Mouse (Mus musculus): Measurements from ENCODE around the gene Trim23. TPM values are rescaled to one million over a fixed set of nuclear protein-coding genes. Genes with fewer than 3 reads are reported as not detected.
"Not testable (repeated sequence)": the region's sequence is repeated elsewhere in the genome, so short reads cannot be mapped to it uniquely, and the experiment has no call there.

The Trim23 gene
- polyA plus RNA-seq, 1 experiment from 2014 or later, result 7.1 TPM

DNA sequence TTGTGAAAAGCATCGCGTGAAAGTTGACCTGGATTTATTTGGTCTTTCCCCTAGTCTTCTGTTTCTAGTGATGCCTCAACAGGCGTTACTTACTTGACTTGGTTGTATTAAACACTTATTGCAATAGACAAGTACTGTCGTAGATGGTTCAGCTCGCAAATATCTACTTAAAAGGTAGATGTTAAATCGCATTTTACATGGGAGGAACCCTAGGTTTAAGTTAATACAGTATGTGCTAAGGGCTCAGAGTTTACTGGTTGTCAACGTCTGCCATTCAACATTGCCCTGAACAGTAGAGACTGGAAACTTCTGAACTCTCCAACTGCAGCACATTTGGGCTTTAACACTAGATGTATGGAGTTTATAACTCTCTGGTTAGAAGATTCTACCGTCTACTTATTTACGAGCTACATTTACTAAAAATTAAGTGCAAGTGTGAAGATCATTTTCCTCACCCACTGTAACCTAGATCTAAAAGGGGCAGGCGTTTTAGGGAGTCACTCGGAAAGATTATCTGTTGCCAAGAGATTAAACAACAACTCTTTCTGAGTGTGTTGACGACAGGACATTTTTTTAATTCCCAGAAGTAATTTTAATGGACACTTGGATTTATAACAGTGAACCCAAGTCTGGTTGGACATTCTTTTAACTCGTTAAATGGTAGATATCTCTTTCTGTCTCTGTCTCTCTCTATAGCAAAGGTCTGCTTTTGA lies 735 bp downstream of the Trim23 start:
- H3K4me3 ChIP-seq (ENCODE audit: inconsistent target), result peak overlapping the region; percentile 93
- 26% methylated on average over 13 of the region's 13 CpGs for WGBS (ENCODE audit: missing documents)
- H3K27ac ChIP-seq, result peak overlapping the region; percentile 65; the same call in 1 of the 2 replicates
- peaks cover 7% of the 10 kb centered on the region; the same call in 1 of the 2 replicates for H3K36me3 ChIP-seq (ENCODE audit: inconsistent target)
- H3K79me2 ChIP-seq (ENCODE audit: inconsistent target), result peaks cover 56% of the 10 kb centered on the region

DNA sequence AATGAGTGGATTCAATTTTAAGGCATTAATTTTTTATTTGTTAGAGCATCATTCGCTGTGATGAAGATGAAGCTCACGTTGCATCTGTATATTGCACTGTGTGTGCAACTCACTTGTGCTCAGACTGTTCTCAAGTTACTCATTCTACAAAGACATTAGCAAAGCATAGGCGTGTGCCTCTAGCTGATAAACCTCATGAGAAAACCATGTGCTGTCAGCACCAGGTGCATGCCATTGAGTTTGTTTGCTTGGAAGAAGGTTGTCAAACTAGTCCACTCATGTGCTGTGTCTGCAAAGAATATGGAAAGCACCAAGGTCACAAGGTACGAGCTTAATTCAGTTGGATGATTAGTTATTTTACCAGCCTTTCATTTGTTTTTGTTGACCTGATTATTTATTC lies 8.8 kb downstream of the Trim23 start:
- no peak overlapping the region for H3K4me3 ChIP-seq (ENCODE audit: inconsistent target)
- H3K79me2 ChIP-seq (ENCODE audit: inconsistent target), result no peaks in the 10 kb centered on the region
- H3K27ac ChIP-seq, result no peak overlapping the region
- H3K36me3 ChIP-seq (ENCODE audit: inconsistent target), result peaks cover 32% of the 10 kb centered on the region; the same call in 1 of the 2 replicates
- WGBS (ENCODE audit: missing documents), result 98% methylated on average over 4 of the region's 4 CpGs

DNA sequence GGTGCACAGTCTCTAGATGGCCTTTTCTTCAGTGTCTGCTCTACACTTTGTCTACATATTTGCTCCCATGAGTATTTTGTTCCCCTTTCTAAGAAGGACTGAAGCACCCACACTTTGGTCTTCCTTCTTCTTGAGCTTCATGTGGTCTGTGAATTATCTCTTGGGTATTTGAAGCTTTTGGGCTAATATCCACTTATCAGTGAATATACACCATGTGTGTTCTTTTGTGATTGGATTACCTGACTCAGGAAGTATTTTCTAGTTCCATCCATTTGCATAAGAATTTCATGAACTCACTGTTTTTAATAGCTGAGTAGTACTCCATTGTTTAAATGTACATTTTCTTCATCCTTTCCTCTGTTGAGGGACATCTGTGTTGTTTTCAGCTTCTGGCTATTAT lies 17.3 kb downstream of the Trim23 start:
- not testable (repeated sequence) for H3K4me3 ChIP-seq (ENCODE audit: inconsistent target); H3K79me2 ChIP-seq (ENCODE audit: inconsistent target); H3K27ac ChIP-seq
- peaks cover 30% of the 10 kb centered on the region for H3K36me3 ChIP-seq (ENCODE audit: inconsistent target)

- WGBS (ENCODE audit: missing documents), result 50% methylated on average over 1 of the region's 1 CpGs
- H3K36me3 ChIP-seq (ENCODE audit: inconsistent target), result peaks cover 55% of the 10 kb centered on the region
- no peak overlapping the region for H3K27ac ChIP-seq
- H3K4me3 ChIP-seq (ENCODE audit: inconsistent target), result no peak overlapping the region
- no peaks in the 10 kb centered on the region for H3K79me2 ChIP-seq (ENCODE audit: inconsistent target)
Observed at GRCm38 (mm10) chr13:104204313-104204712, 25.7 kb downstream of the Trim23 start.

- H3K27ac ChIP-seq, result peak overlapping the region; percentile 81
- 33% methylated on average over 3 of the region's 3 CpGs for WGBS (ENCODE audit: missing documents)
- H3K4me3 ChIP-seq (ENCODE audit: inconsistent target), result peak overlapping the region; percentile 87
Observed at GRCm38 (mm10) chr13:104227478-104227877, 48.9 kb downstream of the Trim23 start.

GRCm38 (mm10) chr13:104228384-104229066 lies 49.9 kb downstream of the Trim23 start, which contains the start of the genes Cenpk and Ppwd1:
Cenpk (plus strand) TSS chr13:104228611.
Ppwd1 (minus strand) TSS chr13:104228843.
- peaks cover 62% of the 10 kb centered on the region for H3K79me2 ChIP-seq (ENCODE audit: inconsistent target)
- H3K4me3 ChIP-seq (ENCODE audit: inconsistent target), result peak within 1 kb of the TSS; percentile 87
- under 1% methylated on average over 54 of the region's 55 CpGs for WGBS (ENCODE audit: missing documents)
- peak within 1 kb of the TSS; percentile 81 for H3K27ac ChIP-seq
- no peaks in the 10 kb centered on the region for H3K36me3 ChIP-seq (ENCODE audit: inconsistent target)

More at GRCm38 (mm10) chr13:104227478-104227877, 48.9 kb downstream of the Trim23 start:
- H3K36me3 ChIP-seq (ENCODE audit: inconsistent target), result no peaks in the 10 kb centered on the region
- peaks cover 68% of the 10 kb centered on the region for H3K79me2 ChIP-seq (ENCODE audit: inconsistent target)

GRCm38 (mm10) chr13:104229181-104229580 lies 50.6 kb downstream of the Trim23 start:
- Histone ChIP-seq H3K27ac (peak overlapping the region; percentile 81), H3K4me3 (ENCODE audit: inconsistent target) (peak overlapping the region; percentile 87), H3K79me2 (ENCODE audit: inconsistent target) (peaks cover 55% of the 10 kb centered on the region), H3K36me3 (ENCODE audit: inconsistent target) (no peaks in the 10 kb centered on the region)
- WGBS (ENCODE audit: missing documents), result 3% methylated on average over 15 of the region's 15 CpGs

Other genes starting within 250 kb of the Trim23 start
- gene Nln, start 69.2 kb upstream of the Trim23 start, polyA plus RNA-seq (2018), result 19.7 to 52.2 TPM (median 19.9 TPM) in 3 replicates
- 1.2 to 2.8 TPM (median 1.9 TPM) in 3 replicates for gene Sgtb, start 69.1 kb upstream of the Trim23 start, polyA plus RNA-seq (2018)
- 21.1 to 29.3 TPM (median 24.5 TPM) in 3 replicates for gene Trappc13, start 328 bp upstream of the Trim23 start, polyA plus RNA-seq (2018)
- 1.1 to 22.7 TPM (median 18.2 TPM) in 3 replicates for gene Cenpk, start 49.8 kb downstream of the Trim23 start, polyA plus RNA-seq (2018)
- 9.1 to 16.6 TPM (median 12.1 TPM) in 3 replicates for gene Ppwd1, start 50.0 kb downstream of the Trim23 start, polyA plus RNA-seq (2018)
- 0.10 to 0.64 TPM (median 0.20 TPM) in 3 replicates for gene Adamts6, start 109.0 kb downstream of the Trim23 start, polyA plus RNA-seq (2018)